Mouse (Mus musculus): Measurements from ENCODE around the gene Dnah11. TPM values are rescaled to one million over a fixed set of nuclear protein-coding genes. Genes with fewer than 3 reads are reported as not detected.

Dnah11 gene
- polyA plus RNA-seq, 1 experiment from 2014 or later: 0.07 TPM

DNA sequence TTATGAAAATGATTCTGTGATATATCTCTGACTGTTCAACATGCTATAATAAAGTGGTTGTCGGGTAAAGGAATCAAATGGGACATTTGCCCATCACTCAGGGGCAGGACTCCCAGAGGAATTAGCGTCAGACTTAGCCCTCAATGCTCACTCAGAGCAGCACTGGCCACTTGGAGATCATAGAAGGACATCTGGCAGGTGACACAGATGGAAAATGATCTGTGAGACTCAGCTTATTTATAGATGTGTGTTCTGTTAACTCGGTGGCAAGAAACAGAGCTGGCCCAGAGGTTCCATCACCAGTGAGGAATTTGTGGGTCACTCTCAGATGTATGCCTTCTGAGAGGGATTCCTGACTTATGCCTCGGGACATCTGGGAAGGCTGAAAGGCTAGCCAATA, 173.1 kb downstream of the Dnah11 start:
- H3K36me3 ChIP-seq: no peaks in the 10 kb centered on the region
- 84% methylated on average over 4 of the region's 4 CpGs for WGBS

DNA sequence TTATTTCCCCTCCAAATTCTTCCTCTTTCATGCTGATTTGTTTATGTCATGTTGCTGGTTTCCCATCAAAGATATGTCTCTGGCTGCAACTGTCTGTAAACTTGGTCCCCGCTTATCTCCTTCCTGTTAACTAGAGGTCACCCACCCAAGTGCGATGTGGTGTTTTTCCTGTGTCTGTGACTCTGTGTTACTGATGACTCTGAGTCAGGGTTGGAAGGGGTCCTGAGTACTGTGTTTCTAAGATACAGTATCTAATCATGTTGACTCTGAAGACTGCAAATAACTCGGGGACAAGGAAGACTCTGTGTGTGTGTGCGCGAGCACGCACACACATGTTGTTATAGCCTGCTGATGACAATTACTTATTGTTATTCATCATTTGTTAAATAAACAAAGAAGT, 179.9 kb downstream of the Dnah11 start:
- no peak overlapping the region for H3K27ac ChIP-seq
- 94% methylated on average over 6 of the region's 6 CpGs for WGBS
- H3K9me3 ChIP-seq: no peaks in the 10 kb centered on the region
- ATAC-seq: no peak
- H3K4me1 ChIP-seq (replicated peaks): no peaks in the 10 kb centered on the region
- H3K9ac ChIP-seq (replicated peaks): no peak overlapping the region
- no peaks in the 10 kb centered on the region for H3K27me3 ChIP-seq
- H3K36me3 ChIP-seq: no peaks in the 10 kb centered on the region
- no peak overlapping the region for H3K4me3 ChIP-seq (replicated peaks)
- no peak overlapping the region for H3K4me2 ChIP-seq (replicated peaks)

More for the DNA sequence above, 173.1 kb downstream of the Dnah11 start:
- H3K9ac ChIP-seq (replicated peaks): no peak overlapping the region
- no peaks in the 10 kb centered on the region for H3K4me1 ChIP-seq (replicated peaks)
- H3K4me3 ChIP-seq (replicated peaks): no peak overlapping the region
- no peaks in the 10 kb centered on the region; the same call in 1 of the 2 replicates for H3K27me3 ChIP-seq
- no peaks in the 10 kb centered on the region for H3K9me3 ChIP-seq
- ATAC-seq: no peak
- no peak overlapping the region for H3K27ac ChIP-seq
- no peak overlapping the region for H3K4me2 ChIP-seq (replicated peaks)

DNA sequence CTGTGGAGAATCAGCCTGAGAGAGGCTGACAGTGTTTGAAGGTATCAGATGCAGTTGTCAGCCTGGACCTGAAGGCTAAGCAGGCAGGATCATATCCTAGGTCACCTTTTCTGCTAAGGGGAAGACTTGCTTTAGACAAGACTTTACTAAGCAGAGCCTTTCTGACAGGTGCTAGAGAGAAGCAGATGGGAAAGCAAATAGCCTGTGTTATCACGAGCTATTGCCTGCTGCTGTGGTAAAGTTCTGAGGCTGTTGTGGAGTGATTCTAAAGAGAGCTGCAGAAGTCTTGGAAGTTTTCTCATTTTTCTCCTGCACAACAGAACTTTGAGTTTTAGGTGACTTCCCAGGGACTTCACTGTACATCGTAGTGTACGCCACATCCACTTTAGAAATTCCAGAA, 185.0 kb downstream of the Dnah11 start:
- WGBS: 95% methylated on average over 3 of the region's 3 CpGs
- no peaks in the 10 kb centered on the region for H3K27me3 ChIP-seq
- no peak for ATAC-seq

DNA sequence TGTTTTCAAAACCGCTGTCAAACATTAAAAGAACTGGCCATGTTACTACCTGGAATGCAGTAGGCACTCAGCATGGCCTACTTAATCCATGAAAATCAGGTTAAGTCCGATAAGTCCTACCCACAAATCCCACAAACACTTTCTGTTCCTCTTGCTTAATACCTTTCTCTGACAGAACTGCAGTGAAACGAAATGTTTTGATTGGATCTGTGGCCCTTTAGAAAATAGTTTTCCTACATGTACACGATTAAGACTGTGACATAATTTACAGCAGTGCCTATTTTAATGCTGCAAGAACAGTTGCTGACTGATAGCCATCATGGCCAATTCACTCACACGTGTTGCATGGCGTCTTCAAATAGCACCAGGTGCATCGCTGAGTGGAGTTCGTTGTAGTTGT, 186.9 kb downstream of the Dnah11 start:
- no peak overlapping the region for H3K9ac ChIP-seq (replicated peaks)
- WGBS: 87% methylated on average over 8 of the region's 8 CpGs
- no peak for ATAC-seq

More for the DNA sequence above, 185.0 kb downstream of the Dnah11 start:
- Histone ChIP-seq H3K9me3 (no peaks in the 10 kb centered on the region), H3K4me2 (replicated peaks) (no peak overlapping the region), H3K36me3 (no peaks in the 10 kb centered on the region), H3K4me3 (replicated peaks) (no peak overlapping the region), H3K27ac (no peak overlapping the region), H3K4me1 (replicated peaks) (no peaks in the 10 kb centered on the region), H3K9ac (replicated peaks) (no peak overlapping the region)

DNA sequence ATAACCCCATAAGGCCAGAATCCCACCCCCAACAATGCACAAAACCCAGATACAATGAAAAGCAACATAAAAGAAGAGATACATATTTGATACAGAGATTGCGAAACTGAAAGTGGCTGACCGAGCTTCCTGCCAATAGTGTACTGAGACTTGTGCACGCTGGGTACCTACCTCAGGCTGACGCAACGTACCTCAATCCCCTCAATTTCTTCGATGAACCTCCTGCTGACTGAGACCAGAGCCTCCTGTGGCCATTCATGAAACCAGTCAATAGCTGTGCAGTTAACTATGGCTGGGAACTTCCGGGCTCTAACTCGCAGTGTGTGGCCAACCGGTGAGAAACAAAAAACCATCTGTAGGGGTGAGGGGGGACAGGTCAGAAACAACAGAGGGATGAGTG, 203.9 kb downstream of the Dnah11 start:
- Histone ChIP-seq H3K36me3 (no peaks in the 10 kb centered on the region), H3K9ac (replicated peaks) (no peak overlapping the region), H3K4me3 (replicated peaks) (no peak overlapping the region), H3K27ac (no peak overlapping the region), H3K4me1 (replicated peaks) (peaks cover under 1% of the 10 kb centered on the region; the same call in 1 of the 2 replicates), H3K27me3 (peaks cover 42% of the 10 kb centered on the region), H3K9me3 (no peaks in the 10 kb centered on the region), H3K4me2 (replicated peaks) (no peak overlapping the region)
- WGBS: 39% methylated on average over 9 of the region's 9 CpGs
- ATAC-seq: no peak

More for the DNA sequence above, 186.9 kb downstream of the Dnah11 start:
- Histone ChIP-seq H3K36me3 (no peaks in the 10 kb centered on the region), H3K4me1 (replicated peaks) (no peaks in the 10 kb centered on the region), H3K27ac (no peak overlapping the region), H3K27me3 (no peaks in the 10 kb centered on the region), H3K4me2 (replicated peaks) (no peak overlapping the region), H3K4me3 (replicated peaks) (no peak overlapping the region), H3K9me3 (no peaks in the 10 kb centered on the region)

DNA sequence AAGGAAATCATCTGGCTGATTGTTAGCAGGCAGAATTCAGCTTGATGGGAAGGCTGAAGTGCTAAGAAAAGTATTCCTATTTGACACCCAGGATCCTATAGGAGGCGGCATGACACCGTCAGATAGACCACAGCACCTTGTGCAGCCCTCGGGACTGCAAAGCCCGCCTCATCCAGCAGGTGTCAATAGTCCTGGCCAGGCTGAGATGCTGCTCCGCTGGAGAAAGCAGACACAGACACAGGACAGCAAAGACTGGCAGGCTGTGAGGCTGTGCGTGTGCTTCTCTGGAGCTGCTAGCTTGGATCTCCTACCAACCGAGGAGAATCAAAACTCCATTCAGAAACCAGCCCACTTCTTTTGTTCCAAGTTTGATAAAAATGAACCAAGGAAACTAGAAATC, 205.3 kb downstream of the Dnah11 start:
- Histone ChIP-seq H3K4me1 (replicated peaks) (peaks cover 15% of the 10 kb centered on the region), H3K4me3 (replicated peaks) (no peak overlapping the region), H3K9ac (replicated peaks) (no peak overlapping the region), H3K4me2 (replicated peaks) (no peak overlapping the region), H3K27me3 (peaks cover 45% of the 10 kb centered on the region), H3K9me3 (no peaks in the 10 kb centered on the region), H3K27ac (no peak overlapping the region), H3K36me3 (no peaks in the 10 kb centered on the region)
- peak; percentile 98 for ATAC-seq
- WGBS: under 1% methylated on average over 7 of the region's 7 CpGs

DNA sequence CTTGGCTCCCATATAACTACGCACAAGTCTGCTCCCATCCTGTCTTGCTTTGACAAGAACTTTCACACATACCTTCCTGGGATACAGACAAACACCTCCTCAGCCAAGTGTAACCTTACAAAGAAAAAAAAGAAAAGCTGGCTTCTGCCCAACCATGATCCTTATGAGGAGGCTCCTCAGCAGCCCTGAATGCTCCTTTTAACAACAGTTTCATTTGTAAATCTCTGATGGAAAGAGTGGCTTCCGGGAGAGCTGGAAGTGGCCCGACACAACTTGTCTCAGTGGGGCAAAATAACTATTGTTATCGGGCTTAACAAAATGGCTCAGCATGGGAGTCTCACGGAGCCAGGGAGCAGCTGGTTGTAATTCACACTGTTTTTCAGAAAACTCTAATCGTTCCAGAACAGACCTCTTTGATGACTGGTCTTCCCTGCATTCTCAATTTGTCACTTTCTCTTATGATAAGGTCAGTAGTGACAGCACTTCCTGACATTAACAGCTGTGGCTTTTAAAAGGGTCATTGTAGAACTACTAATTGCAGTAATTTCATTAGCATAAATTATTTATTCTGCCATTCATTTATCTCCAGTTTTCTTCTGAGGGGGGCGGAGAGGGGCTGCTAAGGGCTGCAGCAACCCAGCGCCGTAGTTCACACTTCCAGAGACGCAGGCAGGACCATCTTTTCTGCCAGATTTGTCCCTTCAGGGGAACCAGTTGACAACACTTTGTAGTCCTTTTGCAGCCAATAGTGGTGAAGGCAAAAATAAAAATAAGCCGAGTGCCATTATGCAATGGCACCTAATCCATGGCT, 209.6 kb downstream of the Dnah11 start:
- Histone ChIP-seq H3K27ac (no peak overlapping the region), H3K27me3 (peaks cover 51% of the 10 kb centered on the region), H3K4me3 (replicated peaks) (no peak overlapping the region), H3K4me1 (replicated peaks) (peaks cover 15% of the 10 kb centered on the region), H3K9ac (replicated peaks) (0 out of 2 replicates have a peak overlapping the region, but pooled peaks have one; percentile 41), H3K36me3 (no peaks in the 10 kb centered on the region), H3K4me2 (replicated peaks) (peak overlapping the region; percentile 41), H3K9me3 (no peaks in the 10 kb centered on the region)
- peak; percentile 64 for ATAC-seq
- 8% methylated on average over 11 of the region's 11 CpGs for WGBS

DNA sequence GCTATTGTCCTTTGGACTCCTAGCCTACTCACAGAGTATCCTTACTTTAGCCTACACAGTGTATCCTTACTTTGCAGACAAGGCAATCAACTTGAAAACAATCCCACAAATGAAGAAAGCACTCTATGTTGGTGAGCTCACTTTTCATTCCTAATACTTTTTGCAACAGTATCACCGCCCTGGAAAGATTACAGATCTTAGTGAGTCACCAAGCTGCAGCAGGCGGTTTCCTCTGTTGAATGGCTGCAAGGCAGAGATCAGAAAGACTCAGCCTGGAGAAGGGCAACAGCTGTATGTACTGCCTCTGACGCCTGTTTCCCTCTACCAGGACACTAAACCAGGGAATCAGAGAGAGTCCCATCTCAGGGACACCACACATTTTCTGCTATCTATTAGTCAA, 218.5 kb downstream of the Dnah11 start:
- WGBS: 75% methylated on average over 3 of the region's 3 CpGs
- no peaks in the 10 kb centered on the region for H3K36me3 ChIP-seq

DNA sequence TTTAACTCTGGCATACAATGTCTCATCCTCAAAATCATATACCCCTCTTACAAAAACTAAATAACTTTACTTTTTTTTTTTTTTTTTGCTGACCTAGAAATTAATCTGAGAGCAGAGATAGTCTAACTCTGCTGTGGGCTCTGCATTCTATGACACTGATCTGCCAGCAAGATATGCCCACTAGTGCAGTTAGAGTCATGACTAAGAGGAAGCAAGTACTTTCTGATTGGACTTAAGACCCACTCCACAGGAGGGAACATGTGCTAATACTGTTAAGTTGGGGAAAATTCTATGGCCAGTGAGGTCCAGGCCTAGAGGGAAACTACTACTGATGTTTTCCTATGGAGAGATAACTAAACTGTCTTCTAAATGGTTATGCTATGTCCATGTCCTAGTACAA, 225.1 kb downstream of the Dnah11 start:
- no peaks in the 10 kb centered on the region for H3K9me3 ChIP-seq
- peaks cover 5% of the 10 kb centered on the region; the same call in 1 of the 2 replicates for H3K4me1 ChIP-seq (replicated peaks)
- no peaks in the 10 kb centered on the region for H3K36me3 ChIP-seq
- H3K27me3 ChIP-seq: no peaks in the 10 kb centered on the region; the same call in 1 of the 2 replicates
- no peak for ATAC-seq
- no peak overlapping the region for H3K4me2 ChIP-seq (replicated peaks)
- no peak overlapping the region for H3K27ac ChIP-seq
- H3K4me3 ChIP-seq (replicated peaks): no peak overlapping the region
- H3K9ac ChIP-seq (replicated peaks): no peak overlapping the region

More for the DNA sequence above, 218.5 kb downstream of the Dnah11 start:
- Histone ChIP-seq H3K9ac (replicated peaks) (no peak overlapping the region), H3K27ac (no peak overlapping the region), H3K4me2 (replicated peaks) (no peak overlapping the region), H3K27me3 (peaks cover 25% of the 10 kb centered on the region), H3K4me1 (replicated peaks) (no peaks in the 10 kb centered on the region), H3K4me3 (replicated peaks) (no peak overlapping the region), H3K9me3 (no peaks in the 10 kb centered on the region)
- no peak for ATAC-seq

DNA sequence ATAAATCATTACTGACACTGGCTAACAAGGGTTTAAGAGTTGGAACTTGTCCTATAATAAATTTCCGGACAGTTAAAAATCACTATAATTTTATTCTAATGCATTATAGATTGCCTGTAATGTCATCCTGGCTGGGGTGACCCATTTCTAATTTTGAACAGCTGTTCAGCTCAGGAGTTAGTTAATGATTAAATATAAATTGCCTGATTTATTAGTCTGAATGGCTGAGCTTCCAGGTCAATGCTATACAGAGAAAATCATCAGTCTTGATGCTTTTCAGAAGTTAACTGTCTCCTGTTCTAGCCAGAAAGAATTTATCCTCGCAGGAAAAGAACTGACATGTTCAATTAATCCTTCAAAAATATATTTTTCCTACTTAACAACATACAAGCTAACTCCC, 236.1 kb downstream of the Dnah11 start:
- H3K4me2 ChIP-seq (replicated peaks): no peak overlapping the region

DNA sequence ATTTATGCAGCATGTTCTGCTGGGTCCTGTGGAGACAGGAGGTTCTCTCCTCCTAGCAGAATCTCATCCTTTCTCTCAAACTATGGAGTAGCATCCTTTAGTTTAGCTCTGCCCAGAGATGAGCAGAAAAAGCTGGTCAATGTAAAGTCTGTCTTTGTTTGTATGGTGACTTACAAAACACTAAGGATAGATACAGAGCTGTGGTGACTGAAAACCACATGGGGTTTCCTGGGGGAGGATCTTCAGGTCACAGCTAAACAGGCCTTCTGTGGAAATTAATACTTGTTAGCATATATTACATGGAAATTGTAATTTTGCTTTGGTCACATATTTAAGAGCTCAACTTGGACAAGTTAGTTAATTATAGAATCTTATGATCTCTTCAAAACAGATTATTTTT, 239.6 kb downstream of the Dnah11 start:
- Histone ChIP-seq H3K4me2 (replicated peaks) (no peak overlapping the region), H3K9me3 (no peaks in the 10 kb centered on the region), H3K4me3 (replicated peaks) (no peak overlapping the region), H3K9ac (replicated peaks) (no peak overlapping the region), H3K27me3 (no peaks in the 10 kb centered on the region), H3K36me3 (no peaks in the 10 kb centered on the region), H3K27ac (no peak overlapping the region), H3K4me1 (replicated peaks) (peaks cover under 1% of the 10 kb centered on the region; the same call in 1 of the 2 replicates)
- no peak for ATAC-seq

More for the DNA sequence above, 236.1 kb downstream of the Dnah11 start:
- no peak overlapping the region for H3K27ac ChIP-seq
- no peaks in the 10 kb centered on the region for H3K36me3 ChIP-seq
- no peak overlapping the region for H3K9ac ChIP-seq (replicated peaks)
- no peaks in the 10 kb centered on the region for H3K4me1 ChIP-seq (replicated peaks)
- no peaks in the 10 kb centered on the region for H3K27me3 ChIP-seq
- whole genome bisulfite sequencing: 86% methylated on average over 2 of the region's 2 CpGs
- ATAC-seq: no peak
- H3K9me3 ChIP-seq: no peaks in the 10 kb centered on the region
- H3K4me3 ChIP-seq (replicated peaks): no peak overlapping the region

DNA sequence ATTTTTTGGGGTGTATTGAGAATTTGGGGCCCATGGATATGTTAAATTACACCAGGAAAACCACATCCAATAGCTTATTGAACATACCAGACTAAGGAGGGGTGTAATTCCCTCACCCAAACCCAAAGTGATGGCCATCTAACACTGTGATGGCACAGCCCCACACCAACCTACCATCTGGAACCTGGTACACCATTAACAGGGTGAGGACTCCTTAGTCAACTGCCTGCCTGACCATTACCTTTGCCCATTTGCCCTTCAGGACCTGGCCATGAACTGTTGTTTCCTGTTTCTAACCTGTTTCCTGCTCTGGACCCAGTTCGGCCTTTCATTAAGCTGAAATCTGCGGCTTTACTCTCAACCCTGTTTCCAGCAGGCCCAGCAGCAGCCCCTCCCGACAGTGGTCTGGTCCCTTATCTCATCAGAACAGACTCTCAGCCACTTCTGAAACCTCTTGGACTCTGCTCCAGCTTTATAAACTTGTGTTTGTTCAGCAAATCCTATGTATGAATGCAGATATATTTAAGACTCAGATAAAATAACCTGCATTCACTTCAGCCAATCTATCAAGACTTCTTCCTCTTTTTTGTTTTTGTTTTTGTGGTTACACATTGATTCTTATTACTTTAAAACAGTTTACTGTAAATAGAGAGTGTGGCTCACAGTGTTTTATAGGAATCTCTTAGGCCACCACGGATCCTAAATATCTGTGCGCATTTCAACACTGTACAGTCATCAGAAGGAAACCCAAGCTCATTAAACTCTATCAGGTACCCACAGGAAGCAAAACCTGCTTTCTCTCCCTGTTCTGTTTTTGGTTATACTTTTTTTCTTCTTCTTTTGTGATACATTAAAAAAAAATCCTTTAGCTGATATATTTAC, 251.8 kb downstream of the Dnah11 start:
- Histone ChIP-seq H3K9ac (replicated peaks) (no peak overlapping the region), H3K9me3 (no peaks in the 10 kb centered on the region), H3K27me3 (no peaks in the 10 kb centered on the region), H3K4me3 (replicated peaks) (no peak overlapping the region), H3K4me2 (replicated peaks) (no peak overlapping the region), H3K4me1 (replicated peaks) (no peaks in the 10 kb centered on the region), H3K27ac (no peak overlapping the region), H3K36me3 (no peaks in the 10 kb centered on the region)
- no peak for ATAC-seq
- 80% methylated on average over 5 of the region's 5 CpGs for WGBS
